In the genomic region with DNA sequence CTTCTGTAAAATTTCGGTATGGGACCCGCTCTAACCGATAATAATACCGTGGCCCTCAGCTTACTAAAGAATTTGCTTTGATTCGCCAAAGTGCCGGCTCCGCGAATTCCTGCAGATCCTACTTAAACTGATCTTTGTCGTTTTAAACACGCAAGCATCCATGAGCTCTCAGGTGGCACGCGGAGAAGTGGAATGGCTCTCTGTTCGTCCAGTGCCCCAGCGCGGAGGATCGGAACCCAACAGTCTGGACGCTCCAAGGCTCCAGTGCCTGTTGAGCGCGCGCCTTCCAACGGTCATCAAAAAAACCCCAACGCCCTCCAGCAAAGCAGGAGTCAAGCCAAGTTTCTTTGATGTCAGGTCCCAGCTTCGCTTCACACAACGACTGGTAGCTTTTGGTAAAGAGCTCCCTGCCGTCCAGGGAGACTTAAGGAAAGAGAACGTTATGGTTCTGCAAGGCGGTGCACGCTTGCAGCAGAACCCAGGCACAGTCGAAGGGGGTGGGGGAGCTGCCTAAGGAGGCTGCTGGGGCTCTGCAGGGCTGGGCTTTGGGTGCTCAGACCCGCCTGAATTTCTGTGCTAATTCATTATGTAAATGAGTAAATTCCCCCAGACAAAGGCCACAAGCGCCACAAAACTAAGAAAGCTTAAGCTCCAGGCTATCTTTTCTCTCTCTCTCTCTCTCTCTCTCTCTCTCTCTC, we compare ENCODE assay signal across 9 mouse cellular contexts. TPM values are rescaled to one million over a fixed set of nuclear protein-coding genes. Genes with fewer than 3 reads are reported as not detected.
DNase-seq lines count a peak whose midpoint lies in the region; ATAC-seq and TF ChIP-seq lines count a peak whose summit lies in the region.
"Had no signal": no experiment of that assay in that cellular context is flagged by ENCODE, and none has a peak within 500 bp of the region (broad histone marks: within the 10 kb centered on the region; RNA-seq: fewer than 3 reads in every experiment).

No protein-coding gene starts in this region.

- WGBS in heart, embryonic 10.5 days, result 2% methylated on average over 31 of the region's 31 CpGs
- WGBS in hindbrain, embryonic 12.5 days, result 2% methylated on average over 31 of the region's 31 CpGs
- WGBS in lung, embryonic 16.5 days, result 1% methylated on average over 31 of the region's 31 CpGs

- no peak for TF ChIP-seq CTCF in brain, embryonic 14.5 days (IDR thresholded peaks at IDR 0.05; ENCODE audit: borderline replicate concordance, extremely low read depth, insufficient read depth, insufficient read length)

- H3K27me3 ChIP-seq in heart, embryonic 10.5 days (ENCODE audit: insufficient read depth, poor library complexity, severe bottlenecking), result peaks cover 44% of the 10 kb centered on the region
- H3K27me3 ChIP-seq in hindbrain, embryonic 12.5 days, result peaks cover 38% of the 10 kb centered on the region
- peaks cover 22% of the 10 kb centered on the region for H3K27me3 ChIP-seq in lung, embryonic 16.5 days (ENCODE audit: control insufficient read depth, insufficient read depth, low read depth, low read length)

- TF ChIP-seq POLR2A in brain, embryonic 14.5 days (IDR thresholded peaks at IDR 0.05; ENCODE audit: borderline replicate concordance, extremely low read depth, insufficient read depth, insufficient read length, poor library complexity, severe bottlenecking), result no peak

- ATAC-seq in hindbrain, embryonic 12.5 days (ENCODE audit: low FRiP score), result peak; percentile 67; the same call in 1 of the 2 replicates
- peak; percentile 53; the same call in 1 of the 2 replicates for ATAC-seq in lung, embryonic 16.5 days (ENCODE audit: low read depth)

- H3K4me2 ChIP-seq in hindbrain, embryonic 12.5 days (replicated peaks), result peak overlapping the region; percentile 98
- H3K4me2 ChIP-seq in lung, embryonic 16.5 days (ENCODE audit: low read depth, low read length), result peak overlapping the region; percentile 89

- peaks cover 16% of the 10 kb centered on the region for H3K4me1 ChIP-seq in heart, embryonic 10.5 days
- H3K4me1 ChIP-seq in hindbrain, embryonic 12.5 days, result peaks cover 14% of the 10 kb centered on the region
- H3K4me1 ChIP-seq in lung, embryonic 16.5 days (replicated peaks; ENCODE audit: control insufficient read depth, insufficient read depth, low read length), result 0 out of 2 replicates have a peak, but pooled peaks cover 7% of the 10 kb centered on the region

- peak overlapping the region; percentile 63 for H3K4me3 ChIP-seq in heart, embryonic 10.5 days
- H3K4me3 ChIP-seq in hindbrain, embryonic 12.5 days, result peak overlapping the region; percentile 49
- H3K4me3 ChIP-seq in lung, embryonic 16.5 days (ENCODE audit: low read length), result peak overlapping the region; percentile 38

- H3K36me3 ChIP-seq in heart, embryonic 10.5 days, result no peaks in the 10 kb centered on the region
- H3K36me3 ChIP-seq in hindbrain, embryonic 12.5 days, result no peaks in the 10 kb centered on the region
- H3K36me3 ChIP-seq in lung, embryonic 16.5 days (ENCODE audit: control insufficient read depth, insufficient read depth, low read length), result no peaks in the 10 kb centered on the region

- DNase-seq in heart, embryonic 10.5 days (ENCODE audit: low spot score), result no peak
- no peak for DNase-seq in heart, adult 9 months (ENCODE audit: low spot score in 2 of 2)
- peak; percentile 60 for DNase-seq in brain, embryonic 14.5 days (ENCODE audit: low read depth)
- DNase-seq in testis, postnatal 10 days (ENCODE audit: low spot score), result peak; percentile 41
- DNase-seq in gastrocnemius, postnatal 25 days, result no peak
- DNase-seq in left cerebral cortex, adult 18-20 months (ENCODE audit: low spot score in 2 of 2), result no peak

- H3K9ac ChIP-seq in hindbrain, embryonic 12.5 days, result peak overlapping the region; percentile 43
- peak overlapping the region; percentile 4; the same call in 1 of the 2 replicates for H3K9ac ChIP-seq in lung, embryonic 16.5 days (ENCODE audit: low read length)

- no peak overlapping the region for H3K27ac ChIP-seq in heart, embryonic 10.5 days
- no peak overlapping the region for H3K27ac ChIP-seq in hindbrain, embryonic 12.5 days
- H3K27ac ChIP-seq in lung, embryonic 16.5 days (ENCODE audit: low read length), result no peak overlapping the region

- 0 out of 2 replicates have a peak, but pooled peaks cover 3% of the 10 kb centered on the region for H3K9me3 ChIP-seq in heart, embryonic 10.5 days
- no peaks in the 10 kb centered on the region for H3K9me3 ChIP-seq in hindbrain, embryonic 12.5 days (replicated peaks)
- no peaks in the 10 kb centered on the region for H3K9me3 ChIP-seq in lung, embryonic 16.5 days (ENCODE audit: control insufficient read depth, low read length)

RNA-seq across cellular contexts. Expression of a gene that starts 0.6 kb away (rescaled TPM):
- not detected in 2 replicates for polyA plus RNA-seq in heart, embryonic 10.5 days (2016; fragmentation: Nextera tagmentation; extraction: Ambion mirVana)
- 0.05 and 0.14 TPM in 2 replicates for polyA plus RNA-seq in brain, embryonic 14.5 days (2012; rRNA removed)
- polyA plus RNA-seq in hindbrain, embryonic 12.5 days (2016; fragmentation: Nextera tagmentation; extraction: Ambion mirVana), result 0.04 and 0.10 TPM in 2 replicates
- 0.44 and 0.64 TPM in 2 replicates for polyA plus RNA-seq in lung, embryonic 16.5 days (2015; fragmentation: Nextera tagmentation; extraction: Ambion mirVana)
- under 1 TPM; 0.05 to 0.08 TPM for total RNA-seq in gastrocnemius, postnatal 25 days (2021)
- total RNA-seq in left cerebral cortex, adult 18-20 months (2021), result under 1 TPM in 1 of 2 experiments, not detected in 1; 0.07 TPM
- total RNA-seq: MEL had no signal

RNA-seq across cellular contexts. Expression of a gene that starts 28.1 kb away (rescaled TPM):
- polyA plus RNA-seq in heart, embryonic 10.5 days (2016; fragmentation: Nextera tagmentation; extraction: Ambion mirVana), result 1.2 and 2.2 TPM in 2 replicates
- 0.58 and 0.63 TPM in 2 replicates for polyA plus RNA-seq in brain, embryonic 14.5 days (2012; rRNA removed)
- 4.1 and 5.2 TPM in 2 replicates for polyA plus RNA-seq in hindbrain, embryonic 12.5 days (2016; fragmentation: Nextera tagmentation; extraction: Ambion mirVana)
- polyA plus RNA-seq in lung, embryonic 16.5 days (2015; fragmentation: Nextera tagmentation; extraction: Ambion mirVana), result 10.1 and 11.1 TPM in 2 replicates
- total RNA-seq in gastrocnemius, postnatal 25 days (2021), result under 1 TPM; 0.20 to 0.27 TPM
- under 1 TPM; 0.56 to 0.61 TPM for total RNA-seq in left cerebral cortex, adult 18-20 months (2021)
- total RNA-seq: MEL had no signal

Comparison
In these comparisons a context has a peak if more than half of its experiments do, and no peak if none do; other contexts are left out.
1. DNase-seq: peak in brain, embryonic 14.5 days (single experiment) and testis, postnatal 10 days (single experiment); none in heart, embryonic 10.5 days (single experiment), heart, adult 9 months (0 of 2), gastrocnemius, postnatal 25 days (single experiment) and left cerebral cortex, adult 18-20 months (0 of 2).
2. Peak in every context shown above with its lines, with median percentiles within 50 percentile points of each other: H3K4me3 ChIP-seq.